Mouse (Mus musculus): ENCODE measurements around the gene Tet3. TPM values are rescaled to one million over a fixed set of nuclear protein-coding genes. Genes with fewer than 3 reads are reported as not detected.

The Tet3 gene
- polyA plus RNA-seq, 1 experiment = 7.4 TPM

- H3K9me3 ChIP-seq (replicated peaks; ENCODE audit: control insufficient read depth, insufficient read depth, low read length, poor library complexity, severe bottlenecking) = no peaks in the 10 kb centered on the region
- H3K36me3 ChIP-seq (ENCODE audit: control insufficient read depth, insufficient read depth, low read length, poor library complexity, severe bottlenecking) = no peaks in the 10 kb centered on the region
- no peak overlapping the region for H3K27ac ChIP-seq (ENCODE audit: insufficient read depth, low read length)
- H3K4me3 ChIP-seq (ENCODE audit: low read depth, low read length) = no peak overlapping the region
- no peak overlapping the region for H3K9ac ChIP-seq (ENCODE audit: low read depth, poor library complexity, severe bottlenecking)
- peaks cover 2% of the 10 kb centered on the region for H3K4me1 ChIP-seq (ENCODE audit: control insufficient read depth, insufficient read depth, low read length)
- H3K27me3 ChIP-seq (ENCODE audit: control insufficient read depth, insufficient read depth, low read length, poor library complexity, severe bottlenecking) = no peaks in the 10 kb centered on the region
- TF ChIP-seq POLR2A (IDR thresholded peaks at IDR 0.05; ENCODE audit: insufficient read depth, low read length) (no peak), EP300 (IDR thresholded peaks at IDR 0.05; ENCODE audit: insufficient read depth, low read depth, low read length) (no peak), CTCF (IDR thresholded peaks at IDR 0.05; ENCODE audit: low read depth, low read length) (no peak)
Measured at GRCm38 (mm10) chr6:83426576-83426975, 32.3 kb downstream of the Tet3 start.

- Histone ChIP-seq H3K27ac (ENCODE audit: insufficient read depth, low read length) (no peak overlapping the region), H3K4me1 (ENCODE audit: control insufficient read depth, insufficient read depth, low read length) (peaks cover 2% of the 10 kb centered on the region), H3K9me3 (replicated peaks; ENCODE audit: control insufficient read depth, insufficient read depth, low read length, poor library complexity, severe bottlenecking) (no peaks in the 10 kb centered on the region), H3K27me3 (ENCODE audit: control insufficient read depth, insufficient read depth, low read length, poor library complexity, severe bottlenecking) (no peaks in the 10 kb centered on the region; the same call in 1 of the 2 replicates), H3K9ac (ENCODE audit: low read depth, poor library complexity, severe bottlenecking) (no peak overlapping the region), H3K4me3 (ENCODE audit: low read depth, low read length) (no peak overlapping the region), H3K36me3 (ENCODE audit: control insufficient read depth, insufficient read depth, low read length, poor library complexity, severe bottlenecking) (no peaks in the 10 kb centered on the region)
- TF ChIP-seq EP300 (IDR thresholded peaks at IDR 0.05; ENCODE audit: insufficient read depth, low read depth, low read length) = no peak
- TF ChIP-seq POLR2A (IDR thresholded peaks at IDR 0.05; ENCODE audit: insufficient read depth, low read length) = no peak
- no peak for TF ChIP-seq CTCF (IDR thresholded peaks at IDR 0.05; ENCODE audit: low read depth, low read length)
Measured at GRCm38 (mm10) chr6:83424053-83424404, 34.9 kb downstream of the Tet3 start.

GRCm38 (mm10) chr6:83423400-83424052, 35.4 kb downstream of the Tet3 start:
- TF ChIP-seq CTCF (IDR thresholded peaks at IDR 0.05; ENCODE audit: low read depth, low read length) (no peak), POLR2A (IDR thresholded peaks at IDR 0.05; ENCODE audit: insufficient read depth, low read length) (no peak), EP300 (IDR thresholded peaks at IDR 0.05; ENCODE audit: insufficient read depth, low read depth, low read length) (no peak)
- no peak overlapping the region for H3K27ac ChIP-seq (ENCODE audit: insufficient read depth, low read length)
- no peaks in the 10 kb centered on the region for H3K36me3 ChIP-seq (ENCODE audit: control insufficient read depth, insufficient read depth, low read length, poor library complexity, severe bottlenecking)

GRCm38 (mm10) chr6:83421866-83422649, 36.8 kb downstream of the Tet3 start:
- no peaks in the 10 kb centered on the region for H3K36me3 ChIP-seq (ENCODE audit: control insufficient read depth, insufficient read depth, low read length, poor library complexity, severe bottlenecking)
- TF ChIP-seq EP300 (IDR thresholded peaks at IDR 0.05; ENCODE audit: insufficient read depth, low read depth, low read length) (peak; percentile 85), CTCF (IDR thresholded peaks at IDR 0.05; ENCODE audit: low read depth, low read length) (no peak), POLR2A (IDR thresholded peaks at IDR 0.05; ENCODE audit: insufficient read depth, low read length) (no peak)
- no peaks in the 10 kb centered on the region for H3K9me3 ChIP-seq (replicated peaks; ENCODE audit: control insufficient read depth, insufficient read depth, low read length, poor library complexity, severe bottlenecking)
- no peak overlapping the region for H3K27ac ChIP-seq (ENCODE audit: insufficient read depth, low read length)
- H3K27me3 ChIP-seq (ENCODE audit: control insufficient read depth, insufficient read depth, low read length, poor library complexity, severe bottlenecking) = peaks cover 2% of the 10 kb centered on the region; the same call in 1 of the 2 replicates
- no peak overlapping the region for H3K9ac ChIP-seq (ENCODE audit: low read depth, poor library complexity, severe bottlenecking)
- H3K4me3 ChIP-seq (ENCODE audit: low read depth, low read length) = no peak overlapping the region
- H3K4me1 ChIP-seq (ENCODE audit: control insufficient read depth, insufficient read depth, low read length) = peaks cover 2% of the 10 kb centered on the region

More at GRCm38 (mm10) chr6:83423400-83424052, 35.4 kb downstream of the Tet3 start:
- no peaks in the 10 kb centered on the region for H3K9me3 ChIP-seq (replicated peaks; ENCODE audit: control insufficient read depth, insufficient read depth, low read length, poor library complexity, severe bottlenecking)
- no peak overlapping the region for H3K9ac ChIP-seq (ENCODE audit: low read depth, poor library complexity, severe bottlenecking)
- H3K4me1 ChIP-seq (ENCODE audit: control insufficient read depth, insufficient read depth, low read length) = peaks cover 2% of the 10 kb centered on the region
- H3K27me3 ChIP-seq (ENCODE audit: control insufficient read depth, insufficient read depth, low read length, poor library complexity, severe bottlenecking) = no peaks in the 10 kb centered on the region; the same call in 1 of the 2 replicates
- no peak overlapping the region for H3K4me3 ChIP-seq (ENCODE audit: low read depth, low read length)

GRCm38 (mm10) chr6:83419516-83419915, 39.4 kb downstream of the Tet3 start:
- Histone ChIP-seq H3K4me1 (ENCODE audit: control insufficient read depth, insufficient read depth, low read length) (peaks cover 2% of the 10 kb centered on the region), H3K36me3 (ENCODE audit: control insufficient read depth, insufficient read depth, low read length, poor library complexity, severe bottlenecking) (no peaks in the 10 kb centered on the region), H3K9me3 (replicated peaks; ENCODE audit: control insufficient read depth, insufficient read depth, low read length, poor library complexity, severe bottlenecking) (no peaks in the 10 kb centered on the region), H3K27ac (ENCODE audit: insufficient read depth, low read length) (no peak overlapping the region), H3K27me3 (ENCODE audit: control insufficient read depth, insufficient read depth, low read length, poor library complexity, severe bottlenecking) (peaks cover 3% of the 10 kb centered on the region; the same call in 1 of the 2 replicates), H3K9ac (ENCODE audit: low read depth, poor library complexity, severe bottlenecking) (no peak overlapping the region), H3K4me3 (ENCODE audit: low read depth, low read length) (no peak overlapping the region)
- TF ChIP-seq CTCF (IDR thresholded peaks at IDR 0.05; ENCODE audit: low read depth, low read length) (no peak), EP300 (IDR thresholded peaks at IDR 0.05; ENCODE audit: insufficient read depth, low read depth, low read length) (no peak), POLR2A (IDR thresholded peaks at IDR 0.05; ENCODE audit: insufficient read depth, low read length) (no peak)

- no peaks in the 10 kb centered on the region for H3K9me3 ChIP-seq (replicated peaks; ENCODE audit: control insufficient read depth, insufficient read depth, low read length, poor library complexity, severe bottlenecking)
- no peak overlapping the region for H3K4me3 ChIP-seq (ENCODE audit: low read depth, low read length)
- H3K4me1 ChIP-seq (ENCODE audit: control insufficient read depth, insufficient read depth, low read length) = no peaks in the 10 kb centered on the region
- H3K27me3 ChIP-seq (ENCODE audit: control insufficient read depth, insufficient read depth, low read length, poor library complexity, severe bottlenecking) = peaks cover 5% of the 10 kb centered on the region
- no peak overlapping the region for H3K27ac ChIP-seq (ENCODE audit: insufficient read depth, low read length)
- no peak overlapping the region for H3K9ac ChIP-seq (ENCODE audit: low read depth, poor library complexity, severe bottlenecking)
- H3K36me3 ChIP-seq (ENCODE audit: control insufficient read depth, insufficient read depth, low read length, poor library complexity, severe bottlenecking) = no peaks in the 10 kb centered on the region
- no peak for TF ChIP-seq POLR2A (IDR thresholded peaks at IDR 0.05; ENCODE audit: insufficient read depth, low read length)
- no peak for TF ChIP-seq EP300 (IDR thresholded peaks at IDR 0.05; ENCODE audit: insufficient read depth, low read depth, low read length)
- no peak for TF ChIP-seq CTCF (IDR thresholded peaks at IDR 0.05; ENCODE audit: low read depth, low read length)
Measured at GRCm38 (mm10) chr6:83417531-83417930, 41.4 kb downstream of the Tet3 start.

Measured in ES-Bruce4 (cell line).